Mouse (Mus musculus) macrophage (primary cell): ENCODE measurements around the gene Myo1d. TPM values are rescaled to one million over a fixed set of nuclear protein-coding genes. Genes with fewer than 3 reads are reported as not detected.
"Not testable (repeated sequence)": the region's sequence is repeated elsewhere in the genome, so short reads cannot be mapped to it uniquely, and the experiment has no call there.

ENCODE experiments used
- H3K27ac ChIP-seq: fragments of 350-480 bp; formaldehyde crosslinking; 2 replicates; pipeline ENCODE4 v1.9.0; 2021
- H3K36me3 ChIP-seq: fragments of 350-480 bp; formaldehyde crosslinking; 2 replicates; pipeline ENCODE4 v1.9.0; 2021; ENCODE audit errors: inconsistent target
- H3K4me3 ChIP-seq: fragments of 350-480 bp; formaldehyde crosslinking; 2 replicates; pipeline ENCODE4 v1.9.0; 2021; ENCODE audit errors: inconsistent target
- H3K79me2 ChIP-seq: fragments of 350-480 bp; formaldehyde crosslinking; 2 replicates; pipeline ENCODE4 v1.9.0; 2021; ENCODE audit errors: inconsistent target
- WGBS: methylation state at CpG from one replicate; pipeline ENCODE4 v1.1.7; 2026; ENCODE audit warnings: inconsistent platforms; ENCODE audit not compliant: missing documents; 5-methylcytosine and 5-hydroxymethylcytosine counted together
- polyA plus RNA-seq: library from polyadenylated mRNA; stranded (reverse); fragments of 250-400 nt; gene quantifications from 3 replicates; pipeline ENCODE4 v1.2.4, GENCODE M21; 2018; ENCODE audit warnings: inconsistent platforms

Myo1d gene
- polyA plus RNA-seq, 1 experiment from 2014 or later: 0.36 TPM

- no peak overlapping the region for H3K27ac ChIP-seq
- H3K36me3 ChIP-seq: no peaks in the 10 kb centered on the region
- H3K79me2 ChIP-seq: no peaks in the 10 kb centered on the region
- no peak overlapping the region for H3K4me3 ChIP-seq
- WGBS: 92% methylated on average over 31 of the region's 31 CpGs
These were observed 299.6 kb downstream of the Myo1d start for GRCm38 (mm10) chr11:80479906-80480866.

- no peaks in the 10 kb centered on the region for H3K36me3 ChIP-seq
- 42% methylated on average over 5 of the region's 5 CpGs for WGBS
- no peaks in the 10 kb centered on the region for H3K79me2 ChIP-seq
- H3K4me3 ChIP-seq: no peak overlapping the region
- no peak overlapping the region for H3K27ac ChIP-seq
These were observed 300.4 kb downstream of the Myo1d start for GRCm38 (mm10) chr11:80479425-80479824.

GRCm38 (mm10) chr11:80478694-80479412 is 301.0 kb downstream of the Myo1d start:
- WGBS: 94% methylated on average over 14 of the region's 14 CpGs
- H3K27ac ChIP-seq: no peak overlapping the region
- H3K4me3 ChIP-seq: no peak overlapping the region
- H3K36me3 ChIP-seq: no peaks in the 10 kb centered on the region
- no peaks in the 10 kb centered on the region for H3K79me2 ChIP-seq

GRCm38 (mm10) chr11:80477341-80478199 is 302.3 kb downstream of the Myo1d start:
- H3K27ac ChIP-seq: no peak overlapping the region
- H3K36me3 ChIP-seq: 0 out of 2 replicates have a peak, but pooled peaks cover 7% of the 10 kb centered on the region
- no peak overlapping the region; the same call in 1 of the 2 replicates for H3K4me3 ChIP-seq
- H3K79me2 ChIP-seq: no peaks in the 10 kb centered on the region
- 22% methylated on average over 55 of the region's 55 CpGs for WGBS

- peaks cover 16% of the 10 kb centered on the region; the same call in 1 of the 2 replicates for H3K36me3 ChIP-seq
- no peaks in the 10 kb centered on the region for H3K79me2 ChIP-seq
- WGBS: 3% methylated on average over 66 of the region's 116 CpGs
- H3K4me3 ChIP-seq: no peak within 1 kb of the TSS; the same call in 1 of the 2 replicates
- H3K27ac ChIP-seq: no peak within 1 kb of the TSS
These were observed 303.3 kb downstream of the Myo1d start, which contains the start of gene Cdk5r1 for GRCm38 (mm10) chr11:80476222-80477189. TSS of gene Cdk5r1 (plus strand) at chr11:80477023.

GRCm38 (mm10) chr11:80475544-80475943 is 304.3 kb downstream of the Myo1d start:
- 97% methylated on average over 9 of the region's 9 CpGs for WGBS
- no peaks in the 10 kb centered on the region for H3K79me2 ChIP-seq
- no peak overlapping the region for H3K27ac ChIP-seq
- no peak overlapping the region for H3K4me3 ChIP-seq
- peaks cover 20% of the 10 kb centered on the region; the same call in 1 of the 2 replicates for H3K36me3 ChIP-seq

GRCm38 (mm10) chr11:80474846-80475245 is 305.0 kb downstream of the Myo1d start:
- no peak overlapping the region for H3K27ac ChIP-seq
- no peaks in the 10 kb centered on the region for H3K79me2 ChIP-seq
- no peak overlapping the region for H3K4me3 ChIP-seq
- 94% methylated on average over 11 of the region's 11 CpGs for WGBS
- H3K36me3 ChIP-seq: peaks cover 27% of the 10 kb centered on the region; the same call in 1 of the 2 replicates

GRCm38 (mm10) chr11:80474175-80474691 is 305.6 kb downstream of the Myo1d start:
- WGBS: 8% methylated on average over 2 of the region's 2 CpGs
- Histone ChIP-seq H3K79me2 (no peaks in the 10 kb centered on the region), H3K36me3 (peaks cover 33% of the 10 kb centered on the region; the same call in 1 of the 2 replicates), H3K27ac (no peak overlapping the region), H3K4me3 (no peak overlapping the region)

GRCm38 (mm10) chr11:80471836-80472605 is 307.8 kb downstream of the Myo1d start:
- H3K36me3 ChIP-seq: peaks cover 47% of the 10 kb centered on the region; the same call in 1 of the 2 replicates
- 90% methylated on average over 12 of the region's 16 CpGs for WGBS
- H3K4me3 ChIP-seq: no peak overlapping the region
- no peaks in the 10 kb centered on the region for H3K79me2 ChIP-seq
- H3K27ac ChIP-seq: no peak overlapping the region

- not testable (repeated sequence) for H3K79me2 ChIP-seq, H3K27ac ChIP-seq, H3K4me3 ChIP-seq
- H3K36me3 ChIP-seq: peaks cover 66% of the 10 kb centered on the region
- 90% methylated on average over 3 of the region's 4 CpGs for WGBS
These were observed 316.2 kb downstream of the Myo1d start for GRCm38 (mm10) chr11:80463605-80464130.

- peaks cover 21% of the 10 kb centered on the region; the same call in 1 of the 2 replicates for H3K36me3 ChIP-seq
- H3K27ac ChIP-seq: no peak overlapping the region
- no peak overlapping the region for H3K4me3 ChIP-seq
- 100% methylated on average over 1 of the region's 1 CpGs for WGBS
- H3K79me2 ChIP-seq: peaks cover 19% of the 10 kb centered on the region; the same call in 1 of the 2 replicates
These were observed 326.6 kb downstream of the Myo1d start for GRCm38 (mm10) chr11:80453198-80453597.

GRCm38 (mm10) chr11:80452242-80452641 is 327.6 kb downstream of the Myo1d start:
- H3K36me3 ChIP-seq: peaks cover 16% of the 10 kb centered on the region; the same call in 1 of the 2 replicates
- no peak overlapping the region for H3K27ac ChIP-seq
- H3K4me3 ChIP-seq: no peak overlapping the region
- peaks cover 19% of the 10 kb centered on the region; the same call in 1 of the 2 replicates for H3K79me2 ChIP-seq
- WGBS: 82% methylated on average over 3 of the region's 3 CpGs
